Mouse (Mus musculus) testis, adult 2 months (tissue): ENCODE data around the gene Serpinb3d.

ENCODE experiments used
- CTCF ChIP-seq: fragments of 200-500 bp; IDR thresholded peaks from 2 replicates; pipeline ENCODE4 v1.5.1; 2012; ENCODE audit warnings: low read depth, mild to moderate bottlenecking, inconsistent platforms, low read length, moderate library complexity; ENCODE audit not compliant: control insufficient read depth, insufficient read depth, insufficient replicate concordance
- POLR2A ChIP-seq: fragments of 200-500 bp; IDR thresholded peaks from 2 replicates; pipeline ENCODE4 v1.6.1; 2012; ENCODE audit warnings: low read depth, mild to moderate bottlenecking, inconsistent platforms, low read length, moderate library complexity; ENCODE audit not compliant: control insufficient read depth

- TF ChIP-seq CTCF (no peak), POLR2A (no peak)
Measured at GRCm38 (mm10) chr1:107083406-107083805, at the start of gene Serpinb3d.
